In the genomic region with DNA sequence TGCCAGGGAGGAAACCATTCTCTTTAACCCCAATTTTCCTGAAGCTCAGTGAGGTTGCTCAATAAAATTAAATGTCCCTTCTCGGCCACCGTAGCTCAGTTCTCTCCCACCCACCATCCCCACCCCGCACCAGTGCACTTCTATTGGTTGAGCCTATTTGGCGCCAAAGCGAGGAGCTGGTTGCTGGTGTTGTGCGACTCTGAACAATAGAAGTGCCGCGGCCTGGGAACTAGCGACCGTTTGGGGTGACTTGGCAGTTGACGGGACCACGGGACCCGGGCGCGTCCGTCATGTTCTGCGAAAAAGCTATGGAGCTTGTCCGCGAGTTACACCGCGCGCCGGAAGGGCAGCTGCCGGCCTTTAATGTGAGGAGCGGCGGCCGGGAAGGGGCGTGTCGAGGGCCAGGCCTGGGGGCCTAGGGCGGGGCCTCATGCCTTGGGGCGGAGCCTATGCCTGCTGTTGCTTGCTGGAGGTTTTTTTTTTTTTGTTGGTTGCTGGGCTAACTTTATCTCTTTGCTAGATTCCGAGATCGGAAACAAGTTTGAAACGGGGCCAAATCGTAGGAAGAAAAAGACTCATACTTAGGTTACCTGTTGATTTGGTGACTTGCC, we compare ENCODE assay signal across 7 mouse cellular contexts. TPM values are rescaled to one million over a fixed set of nuclear protein-coding genes. Genes with fewer than 3 reads are reported as not detected.
DNase-seq lines count a peak whose midpoint lies in the region; ATAC-seq and TF ChIP-seq lines count a peak whose summit lies in the region.

No protein-coding gene starts in this region.

- DNase-seq in adrenal gland, postnatal 14 days = peak; percentile 97
- DNase-seq in embryonic facial prominence, embryonic 11.5 days (ENCODE audit: low spot score) = peak; percentile 97
- DNase-seq in heart, adult 18-20 months = peak; percentile 95 to 96
- peak; percentile 97 for DNase-seq in kidney, adult 2 months
- DNase-seq in spleen, adult 2 months (ENCODE audit: low read depth in 1 of 2, low spot score in 2 of 2) = peak; percentile 88 to 93

- under 1% methylated on average over 35 of the region's 35 CpGs for WGBS in embryonic facial prominence, embryonic 11.5 days
- WGBS in kidney, adult 2 months = under 1% methylated on average over 35 of the region's 35 CpGs
- under 1% methylated on average over 35 of the region's 35 CpGs for WGBS in limb, embryonic 12.5 days
- under 1% methylated on average over 35 of the region's 35 CpGs for WGBS in midbrain, embryonic 15.5 days
- WGBS in spleen, adult 2 months = under 1% methylated on average over 35 of the region's 35 CpGs

- peak; percentile 90 for ATAC-seq in embryonic facial prominence, embryonic 11.5 days (replicated peaks; ENCODE audit: insufficient number of reproducible peaks, low FRiP score, low TSS enrichment, low read depth)
- ATAC-seq in limb, embryonic 12.5 days (ENCODE audit: insufficient number of reproducible peaks, insufficient read depth, low FRiP score, low TSS enrichment, low read depth) = peak; percentile 93
- ATAC-seq in midbrain, embryonic 15.5 days (replicated peaks) = peak; percentile 93

- H3K4me1 ChIP-seq in embryonic facial prominence, embryonic 11.5 days (ENCODE audit: control insufficient read depth, insufficient read depth, low read length) = no peaks in the 10 kb centered on the region
- no peaks in the 10 kb centered on the region; the same call in 1 of the 2 replicates for H3K4me1 ChIP-seq in kidney, adult 2 months (ENCODE audit: control insufficient read depth, insufficient read depth, low read length)
- peaks cover 2% of the 10 kb centered on the region; the same call in 1 of the 2 replicates for H3K4me1 ChIP-seq in limb, embryonic 12.5 days (replicated peaks)
- H3K4me1 ChIP-seq in midbrain, embryonic 15.5 days = peaks cover 7% of the 10 kb centered on the region
- H3K4me1 ChIP-seq in spleen, adult 2 months (ENCODE audit: control insufficient read depth, insufficient read depth, insufficient read length) = peaks cover 2% of the 10 kb centered on the region

- no peaks in the 10 kb centered on the region for H3K27me3 ChIP-seq in embryonic facial prominence, embryonic 11.5 days (ENCODE audit: control insufficient read depth, insufficient read depth, low read length)
- H3K27me3 ChIP-seq in kidney, adult 2 months (replicated peaks; ENCODE audit: control insufficient read depth, insufficient read depth, low read length) = no peaks in the 10 kb centered on the region
- no peaks in the 10 kb centered on the region for H3K27me3 ChIP-seq in limb, embryonic 12.5 days
- no peaks in the 10 kb centered on the region for H3K27me3 ChIP-seq in midbrain, embryonic 15.5 days (replicated peaks)
- H3K27me3 ChIP-seq in spleen, adult 2 months (ENCODE audit: control insufficient read depth, insufficient read depth, low read length) = no peaks in the 10 kb centered on the region

- H3K4me2 ChIP-seq in embryonic facial prominence, embryonic 11.5 days (ENCODE audit: low read depth, low read length) = peak overlapping the region; percentile 47
- H3K4me2 ChIP-seq in limb, embryonic 12.5 days = peak overlapping the region; percentile 66
- H3K4me2 ChIP-seq in midbrain, embryonic 15.5 days = peak overlapping the region; percentile 53

- H3K27ac ChIP-seq in embryonic facial prominence, embryonic 11.5 days (replicated peaks; ENCODE audit: low read depth, low read length) = peak overlapping the region; percentile 78
- peak overlapping the region; percentile 71; the same call in 1 of the 2 replicates for H3K27ac ChIP-seq in kidney, adult 2 months (ENCODE audit: insufficient read depth, low read depth, low read length)
- peak overlapping the region; percentile 93 for H3K27ac ChIP-seq in limb, embryonic 12.5 days
- H3K27ac ChIP-seq in midbrain, embryonic 15.5 days = peak overlapping the region; percentile 70
- H3K27ac ChIP-seq in spleen, adult 2 months (ENCODE audit: insufficient read depth, low read length) = peak overlapping the region; percentile 83

- H3K36me3 ChIP-seq in embryonic facial prominence, embryonic 11.5 days (replicated peaks; ENCODE audit: control insufficient read depth, insufficient read depth, low read depth, low read length) = no peaks in the 10 kb centered on the region
- no peaks in the 10 kb centered on the region for H3K36me3 ChIP-seq in kidney, adult 2 months (ENCODE audit: control insufficient read depth, insufficient read depth, low read length)
- H3K36me3 ChIP-seq in limb, embryonic 12.5 days = peaks cover 13% of the 10 kb centered on the region; the same call in 1 of the 2 replicates
- H3K36me3 ChIP-seq in midbrain, embryonic 15.5 days (replicated peaks) = no peaks in the 10 kb centered on the region
- no peaks in the 10 kb centered on the region for H3K36me3 ChIP-seq in spleen, adult 2 months (ENCODE audit: control insufficient read depth, insufficient read depth, low read length)

- H3K9ac ChIP-seq in embryonic facial prominence, embryonic 11.5 days (replicated peaks; ENCODE audit: low read length) = peak overlapping the region; percentile 74
- H3K9ac ChIP-seq in limb, embryonic 12.5 days (replicated peaks) = peak overlapping the region; percentile 69
- peak overlapping the region; percentile 27; the same call in 1 of the 2 replicates for H3K9ac ChIP-seq in midbrain, embryonic 15.5 days

- no peaks in the 10 kb centered on the region for H3K9me3 ChIP-seq in embryonic facial prominence, embryonic 11.5 days (replicated peaks; ENCODE audit: control insufficient read depth, low read length)
- H3K9me3 ChIP-seq in limb, embryonic 12.5 days = no peaks in the 10 kb centered on the region
- no peaks in the 10 kb centered on the region for H3K9me3 ChIP-seq in midbrain, embryonic 15.5 days

- no peak for TF ChIP-seq POLR2A in kidney, adult 2 months (IDR thresholded peaks at IDR 0.05; ENCODE audit: low read depth, low read length)
- TF ChIP-seq POLR2A in spleen, adult 2 months (IDR thresholded peaks at IDR 0.05; ENCODE audit: low read depth, low read length) = no peak

- H3K4me3 ChIP-seq in embryonic facial prominence, embryonic 11.5 days (ENCODE audit: low read depth, low read length) = peak overlapping the region; percentile 54
- peak overlapping the region; percentile 96 for H3K4me3 ChIP-seq in kidney, adult 2 months (ENCODE audit: insufficient read depth, low read depth, low read length)
- peak overlapping the region; percentile 59 for H3K4me3 ChIP-seq in limb, embryonic 12.5 days (replicated peaks)
- peak overlapping the region; percentile 61 for H3K4me3 ChIP-seq in midbrain, embryonic 15.5 days
- H3K4me3 ChIP-seq in spleen, adult 2 months (ENCODE audit: extremely low read depth, insufficient read depth, insufficient read length) = peak overlapping the region; percentile 97

- TF ChIP-seq CTCF in kidney, adult 2 months (conservative IDR thresholded peaks at IDR 0.05; ENCODE audit: insufficient read depth, insufficient read length, low read depth, low read length) = no peak
- TF ChIP-seq CTCF in spleen, adult 2 months (IDR thresholded peaks at IDR 0.05; ENCODE audit: extremely low read depth, insufficient read depth, insufficient read length, insufficient replicate concordance) = no peak

RNA-seq across cellular contexts. Expression of a gene that starts 4.3 kb away (rescaled TPM):
- total RNA-seq in adrenal gland, postnatal 14 days (2021) = 5.6 and 6.9 TPM in 2 replicates
- polyA plus RNA-seq in embryonic facial prominence, embryonic 11.5 days (2014; fragmentation: Nextera tagmentation; extraction: Ambion mirVana) = 84.5 and 87.7 TPM in 2 replicates
- total RNA-seq in heart, adult 18-20 months (2021) = 1 to 10 TPM; 2.7 to 3.3 TPM
- polyA plus RNA-seq in kidney, adult 2 months (2012; rRNA removed) = 0.52 and 0.57 TPM in 2 replicates
- polyA plus RNA-seq in limb, embryonic 12.5 days (2016; fragmentation: Nextera tagmentation; extraction: Ambion mirVana) = 73.3 and 74.6 TPM in 2 replicates
- polyA plus RNA-seq in midbrain, embryonic 15.5 days (2015; fragmentation: Nextera tagmentation; extraction: Ambion mirVana) = 15.0 TPM in 2 replicates
- polyA plus RNA-seq in spleen, adult 2 months (2012; rRNA removed) = 1.9 and 2.1 TPM in 2 replicates

RNA-seq across cellular contexts. Expression of a gene that starts 5.0 kb away (rescaled TPM):
- 59.1 and 60.8 TPM in 2 replicates for total RNA-seq in adrenal gland, postnatal 14 days (2021)
- 54.3 and 54.9 TPM in 2 replicates for polyA plus RNA-seq in embryonic facial prominence, embryonic 11.5 days (2014; fragmentation: Nextera tagmentation; extraction: Ambion mirVana)
- total RNA-seq in heart, adult 18-20 months (2021) = 10 to 100 TPM; 40.3 to 48.8 TPM
- polyA plus RNA-seq in kidney, adult 2 months (2012; rRNA removed) = 62.6 and 64.2 TPM in 2 replicates
- polyA plus RNA-seq in limb, embryonic 12.5 days (2016; fragmentation: Nextera tagmentation; extraction: Ambion mirVana) = 61.8 and 62.5 TPM in 2 replicates
- polyA plus RNA-seq in midbrain, embryonic 15.5 days (2015; fragmentation: Nextera tagmentation; extraction: Ambion mirVana) = 120 and 127 TPM in 2 replicates
- 44.3 and 48.0 TPM in 2 replicates for polyA plus RNA-seq in spleen, adult 2 months (2012; rRNA removed)

Comparison
In these comparisons a context has a peak if more than half of its experiments do, and no peak if none do; other contexts are left out.
1. Peak in every context shown above with its lines: DNase-seq, ATAC-seq, H3K4me3 ChIP-seq and H3K27ac ChIP-seq.